Mouse (Mus musculus): ENCODE measurements around the gene Ndufs7.

- TF ChIP-seq CTCF (IDR thresholded peaks at IDR 0.05; ENCODE audit: low read depth) (no peak), EP300 (IDR thresholded peaks at IDR 0.05; ENCODE audit: low read depth) (no peak)
These were observed 3.8 kb downstream of the Ndufs7 start for GRCm38 (mm10) chr10:80252493-80253274.

Measured in heart, postnatal 0 days (tissue).